Mouse (Mus musculus): ENCODE data around the gene Scn4a. TPM values are rescaled to one million over a fixed set of nuclear protein-coding genes. Genes with fewer than 3 reads are reported as not detected.

Scn4a gene
- polyA plus RNA-seq (2015; fragmentation: Illumina TruSeq; extraction: RNeasy Lipid Tissue Mini Kit (QIAGEN cat#74804); ENCODE audit: insufficient read depth, low read depth, low replicate concordance), result not detected

DNA sequence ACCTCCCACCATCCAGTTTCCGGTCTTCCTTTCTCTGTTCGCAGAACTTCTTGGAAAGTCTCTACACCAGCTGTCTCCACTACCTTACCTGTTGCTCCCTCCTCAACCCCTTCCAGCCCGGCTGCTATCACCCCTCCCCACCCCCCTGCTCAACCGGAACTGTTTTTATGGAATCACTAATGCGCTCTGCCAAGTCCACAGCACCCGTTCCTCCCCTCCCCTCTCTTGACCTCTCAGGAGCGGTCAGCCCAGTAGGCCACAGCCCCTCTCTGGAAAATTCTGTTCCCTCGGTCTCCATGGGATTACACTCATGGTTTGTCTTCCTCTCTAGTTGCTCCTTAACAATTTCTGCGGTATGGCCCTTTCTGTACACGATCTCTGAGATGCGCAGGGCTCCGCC is at the start of gene Scn4a:
Scn4a (minus strand) TSS at position 101 of the 400 bp plus-strand sequence.

DNA sequence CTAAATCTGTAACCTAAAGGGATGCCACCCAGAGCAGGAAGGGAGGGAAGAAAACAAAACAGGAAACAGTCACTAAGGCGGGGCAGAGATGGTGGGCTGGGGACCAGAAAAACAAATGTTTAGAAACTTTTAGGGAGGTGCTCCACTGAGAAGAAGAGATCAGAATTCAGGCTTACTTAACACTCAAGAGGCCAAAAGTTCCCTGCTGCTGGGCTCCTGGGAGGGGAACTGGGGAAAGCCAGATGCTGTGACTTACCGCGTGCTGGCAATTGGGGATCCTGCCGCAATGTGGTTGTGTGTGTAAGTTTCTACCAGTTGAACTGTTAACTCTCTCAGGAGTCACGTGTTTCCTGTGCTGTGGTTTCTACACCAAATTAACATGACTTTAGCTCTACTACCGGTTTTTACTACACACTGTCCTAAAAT is 34.7 kb upstream of the Scn4a start, which contains the start of gene Icam2:
Icam2 (minus strand) TSS at position 285 of the 426 bp plus-strand sequence.

DNA sequence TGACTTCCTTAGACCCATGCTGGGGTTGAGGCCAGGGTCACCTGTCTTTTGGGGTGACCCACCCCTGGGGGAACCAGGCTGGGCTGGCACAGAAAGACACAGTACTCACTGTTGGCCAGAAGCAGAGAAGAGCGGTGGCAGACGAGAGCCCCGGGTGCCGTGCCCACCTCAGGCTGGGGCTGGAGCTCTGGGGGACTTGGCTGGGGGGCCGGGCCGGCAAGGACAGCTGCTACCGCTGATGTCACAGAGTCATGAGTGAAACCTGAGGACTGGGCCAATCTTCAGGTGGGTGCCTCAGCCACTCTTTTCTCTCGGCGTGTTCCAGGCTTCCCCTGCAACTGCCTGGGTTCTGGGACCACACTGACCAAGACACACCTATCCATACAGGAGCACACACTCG is 12.3 kb upstream of the Scn4a start, which contains the start of gene Prr29:
Prr29 (plus strand) TSS at position 107 of the 400 bp plus-strand sequence.

DNA sequence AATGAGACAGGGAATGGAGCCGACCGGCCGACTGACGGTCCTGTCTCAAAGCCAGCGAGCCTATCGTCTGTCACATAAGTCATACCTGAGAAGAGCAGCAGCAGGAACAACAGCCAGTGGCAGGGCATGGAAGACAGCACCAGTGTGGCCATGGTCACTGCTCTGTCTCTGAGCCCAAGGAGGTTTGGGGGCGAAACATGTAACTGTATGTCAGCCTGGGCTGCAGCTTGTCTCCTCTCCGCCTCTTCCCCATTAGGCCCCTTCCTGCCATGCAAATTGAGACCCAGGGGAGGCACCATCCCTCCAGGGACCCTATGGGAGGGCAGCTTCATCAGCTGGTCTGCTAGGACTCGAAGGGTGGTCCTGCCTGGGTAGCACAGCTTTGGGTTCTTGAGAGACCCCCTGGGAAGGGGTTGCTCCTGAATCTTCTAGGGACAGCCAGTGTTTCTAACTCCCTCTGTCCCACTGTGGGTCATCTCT is 38.7 kb downstream of the Scn4a start, which contains the start of gene Cd79b:
Cd79b (minus strand) TSS at position 430 of the 480 bp plus-strand sequence.

DNA sequence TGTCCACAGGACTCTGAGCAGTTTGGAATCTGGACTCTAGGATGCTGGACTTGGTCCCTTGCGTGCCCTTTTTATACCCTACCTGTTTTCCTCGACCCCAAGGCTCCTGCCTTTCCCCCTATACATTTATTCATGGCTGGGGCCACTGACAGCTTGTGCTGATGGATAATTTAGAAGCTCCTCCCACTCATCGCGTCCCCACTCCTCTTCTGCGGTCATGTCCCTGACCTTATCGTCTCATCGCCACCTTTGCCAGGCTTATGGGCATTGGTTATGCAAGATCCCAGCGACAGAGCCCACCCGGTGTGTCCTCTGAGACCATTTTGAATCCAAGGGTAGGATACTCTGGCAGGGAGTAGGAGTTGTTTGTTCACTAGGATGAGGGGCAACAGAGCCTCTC is 51.3 kb downstream of the Scn4a start, which contains the start of gene Gh:
Gh (minus strand) TSS at position 101 of the 400 bp plus-strand sequence.

DNA sequence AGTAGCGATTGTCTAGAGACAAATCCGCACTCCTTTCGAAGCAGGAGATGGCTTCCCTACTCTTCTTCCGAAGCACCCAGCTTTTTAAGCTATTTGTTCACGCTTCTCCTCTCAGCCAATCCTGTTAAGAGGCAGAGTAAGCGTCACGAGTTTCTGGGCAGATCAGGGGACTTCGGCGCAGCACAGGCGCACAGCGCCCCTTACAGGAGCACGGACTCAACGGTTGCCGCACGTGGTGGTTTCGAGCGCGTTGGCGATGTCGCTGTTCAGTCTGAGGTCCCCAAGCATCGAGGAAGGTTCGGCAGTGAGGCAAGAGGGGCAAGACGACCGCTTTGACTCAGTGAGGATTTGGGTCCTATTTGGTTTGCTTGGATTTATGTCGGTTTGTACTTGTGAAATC is 76.6 kb downstream of the Scn4a start, which contains the start of gene Tcam1:
Tcam1 (plus strand) TSS at position 219 of the 400 bp plus-strand sequence.

DNA sequence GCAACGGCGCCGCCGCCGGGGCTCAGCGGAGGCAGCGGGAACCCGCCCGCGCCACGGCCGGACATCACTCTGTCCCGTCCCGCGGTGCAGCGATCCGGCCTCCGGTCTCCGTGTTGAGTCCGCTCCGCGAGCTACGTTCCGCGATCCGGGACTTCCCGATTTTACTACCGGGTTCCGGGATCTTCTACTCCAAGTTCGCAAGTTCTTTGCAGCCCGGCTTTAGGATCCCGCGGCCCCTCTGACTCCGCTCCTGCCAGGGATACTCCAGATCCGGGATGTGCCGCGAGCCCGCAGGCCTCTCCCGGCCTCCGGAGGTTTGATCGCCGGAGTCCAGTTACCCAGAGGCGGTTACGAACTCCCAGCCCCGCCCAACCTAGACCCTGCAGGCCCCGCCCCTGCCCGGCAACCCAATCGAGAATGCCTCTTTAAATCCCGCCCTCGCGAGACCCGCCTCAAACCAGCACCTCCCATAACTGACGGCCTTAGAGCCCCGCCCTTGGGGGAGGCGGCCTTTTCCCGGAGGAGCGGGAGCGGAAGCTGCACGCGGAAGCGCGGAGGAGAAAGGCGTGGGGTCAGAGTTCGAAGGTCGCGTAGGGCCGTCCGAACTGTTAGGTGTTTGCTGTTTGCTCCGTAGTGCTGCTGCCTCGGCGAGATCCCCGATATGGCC is 80.3 kb downstream of the Scn4a start, which contains the start of gene Smarcd2:
Smarcd2 (minus strand) TSS at position 329 of the 667 bp plus-strand sequence.

Other genes with a start within 250 kb of the Scn4a start
- gene Gm10840, start 192.4 kb downstream of the Scn4a start, polyA plus RNA-seq (2015; fragmentation: Illumina TruSeq; extraction: RNeasy Lipid Tissue Mini Kit (QIAGEN cat#74804); ENCODE audit: insufficient read depth, low read depth, low replicate concordance), result not detected
- gene Limd2, start 192.4 kb downstream of the Scn4a start, polyA plus RNA-seq (2015; fragmentation: Illumina TruSeq; extraction: RNeasy Lipid Tissue Mini Kit (QIAGEN cat#74804); ENCODE audit: insufficient read depth, low read depth, low replicate concordance), result 3.0 TPM
- 2.8 TPM for gene Strada, start 151.1 kb downstream of the Scn4a start, polyA plus RNA-seq (2015; fragmentation: Illumina TruSeq; extraction: RNeasy Lipid Tissue Mini Kit (QIAGEN cat#74804); ENCODE audit: insufficient read depth, low read depth, low replicate concordance)
- gene Ccdc47, start 136.9 kb downstream of the Scn4a start, polyA plus RNA-seq (2015; fragmentation: Illumina TruSeq; extraction: RNeasy Lipid Tissue Mini Kit (QIAGEN cat#74804); ENCODE audit: insufficient read depth, low read depth, low replicate concordance), result 12.5 TPM
- gene Ddx42, start 136.4 kb downstream of the Scn4a start, polyA plus RNA-seq (2015; fragmentation: Illumina TruSeq; extraction: RNeasy Lipid Tissue Mini Kit (QIAGEN cat#74804); ENCODE audit: insufficient read depth, low read depth, low replicate concordance), result 9.1 TPM
- 7.7 TPM for gene Ftsj3, start 97.2 kb downstream of the Scn4a start, polyA plus RNA-seq (2015; fragmentation: Illumina TruSeq; extraction: RNeasy Lipid Tissue Mini Kit (QIAGEN cat#74804); ENCODE audit: insufficient read depth, low read depth, low replicate concordance)
- gene Psmc5, start 97.1 kb downstream of the Scn4a start, polyA plus RNA-seq (2015; fragmentation: Illumina TruSeq; extraction: RNeasy Lipid Tissue Mini Kit (QIAGEN cat#74804); ENCODE audit: insufficient read depth, low read depth, low replicate concordance), result 24.6 TPM
- 33.7 TPM for gene Smarcd2, start 80.3 kb downstream of the Scn4a start, polyA plus RNA-seq (2015; fragmentation: Illumina TruSeq; extraction: RNeasy Lipid Tissue Mini Kit (QIAGEN cat#74804); ENCODE audit: insufficient read depth, low read depth, low replicate concordance)
- not detected for gene Tcam1, start 76.6 kb downstream of the Scn4a start, polyA plus RNA-seq (2015; fragmentation: Illumina TruSeq; extraction: RNeasy Lipid Tissue Mini Kit (QIAGEN cat#74804); ENCODE audit: insufficient read depth, low read depth, low replicate concordance)
- not detected for gene Gh, start 51.4 kb downstream of the Scn4a start, polyA plus RNA-seq (2015; fragmentation: Illumina TruSeq; extraction: RNeasy Lipid Tissue Mini Kit (QIAGEN cat#74804); ENCODE audit: insufficient read depth, low read depth, low replicate concordance)
- gene Cd79b, start 38.5 kb downstream of the Scn4a start, polyA plus RNA-seq (2015; fragmentation: Illumina TruSeq; extraction: RNeasy Lipid Tissue Mini Kit (QIAGEN cat#74804); ENCODE audit: insufficient read depth, low read depth, low replicate concordance), result 1.7 TPM
- gene Prr29, start 12.2 kb upstream of the Scn4a start, polyA plus RNA-seq (2015; fragmentation: Illumina TruSeq; extraction: RNeasy Lipid Tissue Mini Kit (QIAGEN cat#74804); ENCODE audit: insufficient read depth, low read depth, low replicate concordance), result not detected
- gene Icam2, start 34.8 kb upstream of the Scn4a start, polyA plus RNA-seq (2015; fragmentation: Illumina TruSeq; extraction: RNeasy Lipid Tissue Mini Kit (QIAGEN cat#74804); ENCODE audit: insufficient read depth, low read depth, low replicate concordance), result 16.8 TPM
- gene Ern1, start 134.6 kb upstream of the Scn4a start, polyA plus RNA-seq (2015; fragmentation: Illumina TruSeq; extraction: RNeasy Lipid Tissue Mini Kit (QIAGEN cat#74804); ENCODE audit: insufficient read depth, low read depth, low replicate concordance), result 7.2 TPM